Mouse (Mus musculus) limb, embryonic 14.5 days (tissue): ENCODE data around the gene Cdk13. TPM values are rescaled to one million over a fixed set of nuclear protein-coding genes. Genes with fewer than 3 reads are reported as not detected.

Source experiments
- ATAC-seq: fragments of 200-750 bp; cut with Nextera tagmentation; 2 replicates; pipeline ENCODE4 v1.8.0; 2017; ENCODE audit warnings: low read depth, moderate number of reproducible peaks, moderate TSS enrichment; ENCODE audit not compliant: low FRiP score
- DNase-seq: peaks from one replicate; pipeline ENCODE4 v3.0.0-alpha.2; 2015; ENCODE audit warnings: low spot score
- H3K27ac ChIP-seq: fragments of 300-500 bp; sonication (generic); replicated peaks from 2 replicates; pipeline ENCODE4 v1.5.1; 2014; ENCODE audit warnings: low read depth, mild to moderate bottlenecking, low read length, moderate library complexity, mixed read lengths
- H3K27me3 ChIP-seq: fragments of 300-500 bp; sonication (generic); 2 replicates; pipeline ENCODE4 v1.6.1; 2014; ENCODE audit warnings: low read length, mixed read lengths; ENCODE audit not compliant: control insufficient read depth, insufficient read depth
- H3K36me3 ChIP-seq: fragments of 300-500 bp; sonication (generic); 2 replicates; pipeline ENCODE4 v1.6.1; 2014; ENCODE audit warnings: mild to moderate bottlenecking, low read length, moderate library complexity, mixed read lengths; ENCODE audit not compliant: control insufficient read depth, insufficient read depth
- H3K4me1 ChIP-seq: fragments of 300-500 bp; sonication (generic); 2 replicates; pipeline ENCODE4 v1.6.1; 2014; ENCODE audit warnings: antibody characterized with exemption, low read length, mixed read lengths; ENCODE audit not compliant: control insufficient read depth, insufficient read depth
- H3K4me2 ChIP-seq: fragments of 300-500 bp; sonication (generic); replicated peaks from 2 replicates; pipeline ENCODE4 v1.6.1; 2014; ENCODE audit warnings: low read depth, mild to moderate bottlenecking, low read length, moderate library complexity; ENCODE audit not compliant: severe bottlenecking
- H3K4me3 ChIP-seq: fragments of 300-500 bp; sonication (generic); replicated peaks from 2 replicates; pipeline ENCODE4 v1.5.1; 2014; ENCODE audit warnings: low read length
- H3K9ac ChIP-seq: fragments of 300-500 bp; sonication (generic); 2 replicates; pipeline ENCODE4 v1.6.1; 2014; ENCODE audit warnings: mild to moderate bottlenecking, low read depth, low read length, moderate library complexity; ENCODE audit not compliant: severe bottlenecking
- H3K9me3 ChIP-seq: fragments of 300-500 bp; sonication (generic); 2 replicates; pipeline ENCODE4 v1.6.1; 2016; ENCODE audit warnings: low read length; ENCODE audit not compliant: control insufficient read depth
- POLR2A ChIP-seq: fragments of 200-500 bp; IDR thresholded peaks from 2 replicates; pipeline ENCODE4 v1.8.0; 2012; ENCODE audit warnings: inconsistent platforms, mild to moderate bottlenecking, moderate library complexity, borderline replicate concordance; ENCODE audit not compliant: insufficient read depth, insufficient read length; ENCODE audit errors: extremely low read depth
- WGBS: fragments of 180-500 bp; shearing (Covaris S2); extraction: QIAGEN DNeasy Blood & Tissue Kit; methylation state at CpG from one replicate; pipeline ENCODE4 v1.1.7; 2014; 5-methylcytosine and 5-hydroxymethylcytosine counted together
- polyA plus RNA-seq, 2 experiments: library from polyadenylated mRNA; depleted of rRNA in 1 of 2; stranded (reverse) in 1 of 2; unstranded in 1 of 2; fragments of >200 nt; fragmentation: Nextera tagmentation in 1 of 2; extraction: Ambion mirVana in 1 of 2; gene quantifications; 2 replicates each; pipeline versions ENCODE4 v1.2.1 to v1.2.3; 2012 to 2014

Cdk13 gene
- polyA plus RNA-seq, 2 experiments = 22.1 to 35.3 TPM

DNA sequence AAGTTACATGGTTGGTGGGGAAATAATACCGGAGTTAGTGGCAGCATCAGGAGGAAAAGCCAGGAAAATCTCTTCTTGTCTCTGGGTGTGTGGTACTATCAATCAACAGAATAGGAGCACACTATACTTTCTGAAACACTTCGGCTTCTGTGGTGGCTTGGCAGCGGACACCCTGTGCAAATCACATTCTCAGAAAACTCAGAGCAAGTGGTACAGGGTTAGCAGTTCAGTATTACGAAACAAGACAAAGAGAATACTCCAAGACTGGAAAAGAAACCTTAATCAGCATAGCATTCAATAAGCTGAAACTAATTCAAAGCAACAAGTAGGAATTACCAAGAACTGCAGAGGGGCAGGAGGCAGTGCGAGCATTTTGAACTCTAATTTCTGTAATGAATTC lies 21.3 kb downstream of the Cdk13 start:
- no peak for ATAC-seq
- no peak for DNase-seq
- Histone ChIP-seq H3K4me1 (no peaks in the 10 kb centered on the region), H3K4me2 (no peak overlapping the region), H3K36me3 (no peaks in the 10 kb centered on the region; the same call in 1 of the 2 replicates), H3K27me3 (no peaks in the 10 kb centered on the region), H3K4me3 (no peak overlapping the region), H3K27ac (no peak overlapping the region), H3K9me3 (no peaks in the 10 kb centered on the region), H3K9ac (no peak overlapping the region)
- 97% methylated on average over 5 of the region's 5 CpGs for WGBS
- TF ChIP-seq POLR2A = no peak

DNA sequence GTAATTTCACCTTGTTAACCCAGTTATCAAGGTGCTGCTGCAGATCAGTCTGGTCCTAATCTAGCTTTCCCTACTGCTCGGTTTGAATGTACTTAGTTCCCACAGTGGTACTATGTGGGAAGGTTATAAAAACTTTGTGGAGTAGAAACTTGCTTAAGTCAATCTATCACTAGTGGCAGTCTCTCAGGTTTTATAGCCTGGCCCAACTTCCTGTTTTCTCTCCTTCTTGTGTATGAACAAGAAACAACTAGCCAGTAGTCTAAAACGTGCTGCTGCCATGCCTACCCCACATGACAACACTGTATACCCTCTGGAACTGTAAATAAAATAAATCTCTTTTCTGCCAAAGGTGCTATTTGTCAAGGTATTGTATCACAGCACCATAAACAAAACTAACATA lies 25.0 kb downstream of the Cdk13 start:
- Histone ChIP-seq H3K4me3 (no peak overlapping the region), H3K36me3 (peaks cover 2% of the 10 kb centered on the region; the same call in 1 of the 2 replicates), H3K27me3 (no peaks in the 10 kb centered on the region), H3K27ac (no peak overlapping the region), H3K4me1 (no peaks in the 10 kb centered on the region), H3K9ac (no peak overlapping the region), H3K9me3 (no peaks in the 10 kb centered on the region), H3K4me2 (no peak overlapping the region)
- WGBS = 58% methylated on average over 2 of the region's 2 CpGs
- no peak for DNase-seq
- no peak for ATAC-seq
- no peak for TF ChIP-seq POLR2A

DNA sequence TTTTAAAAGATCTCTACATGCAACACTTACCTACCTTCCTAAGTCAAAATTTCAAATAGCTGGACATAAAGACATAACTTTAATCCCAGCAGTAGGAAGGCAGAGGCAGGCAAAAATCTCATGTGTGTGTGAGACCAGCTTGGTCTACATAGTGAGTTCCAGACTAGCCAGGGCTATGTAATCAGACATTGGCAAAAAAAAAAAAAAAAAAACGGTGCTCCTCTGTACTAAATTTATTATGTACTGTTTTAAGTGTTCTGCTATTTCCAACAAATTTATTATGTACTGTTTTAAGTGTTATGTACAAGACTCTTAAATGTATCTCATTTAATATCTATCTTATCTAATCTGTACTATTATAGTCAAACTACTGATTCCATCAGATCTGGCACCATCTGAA lies 28.6 kb downstream of the Cdk13 start:
- Histone ChIP-seq H3K27me3 (no peaks in the 10 kb centered on the region), H3K9ac (no peak overlapping the region), H3K4me3 (no peak overlapping the region), H3K9me3 (no peaks in the 10 kb centered on the region), H3K4me1 (no peaks in the 10 kb centered on the region), H3K4me2 (no peak overlapping the region), H3K36me3 (peaks cover 12% of the 10 kb centered on the region), H3K27ac (no peak overlapping the region)
- no peak for TF ChIP-seq POLR2A
- DNase-seq (no peak), ATAC-seq (no peak)
- WGBS = 82% methylated on average over 1 of the region's 1 CpGs

DNA sequence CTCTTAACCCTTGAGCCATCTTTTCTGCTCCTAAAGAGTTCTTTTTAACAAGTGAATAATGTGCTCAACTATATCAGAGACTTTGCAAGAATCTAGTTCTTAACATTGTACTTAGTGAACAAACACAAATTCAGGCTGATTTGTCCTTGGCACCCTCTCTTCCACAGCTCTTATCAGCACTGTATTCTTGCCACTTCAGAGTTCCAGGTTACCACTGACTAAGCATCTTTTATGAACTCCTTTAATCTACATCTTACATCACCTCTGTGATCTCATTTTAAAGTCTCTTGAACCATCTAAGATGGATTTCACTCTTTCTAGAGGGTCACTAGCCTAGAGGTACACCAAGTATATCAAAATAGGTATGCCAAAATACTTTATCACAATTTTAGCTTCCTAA lies 29.5 kb downstream of the Cdk13 start:
- no peak overlapping the region for H3K27ac ChIP-seq
- no peak for TF ChIP-seq POLR2A
- H3K4me2 ChIP-seq = no peak overlapping the region
- no peak overlapping the region for H3K9ac ChIP-seq
- H3K4me1 ChIP-seq = no peaks in the 10 kb centered on the region
- no peaks in the 10 kb centered on the region for H3K27me3 ChIP-seq
- no peak for ATAC-seq
- no peaks in the 10 kb centered on the region for H3K9me3 ChIP-seq
- H3K36me3 ChIP-seq = peaks cover 15% of the 10 kb centered on the region
- no peak overlapping the region for H3K4me3 ChIP-seq
- no peak for DNase-seq

DNA sequence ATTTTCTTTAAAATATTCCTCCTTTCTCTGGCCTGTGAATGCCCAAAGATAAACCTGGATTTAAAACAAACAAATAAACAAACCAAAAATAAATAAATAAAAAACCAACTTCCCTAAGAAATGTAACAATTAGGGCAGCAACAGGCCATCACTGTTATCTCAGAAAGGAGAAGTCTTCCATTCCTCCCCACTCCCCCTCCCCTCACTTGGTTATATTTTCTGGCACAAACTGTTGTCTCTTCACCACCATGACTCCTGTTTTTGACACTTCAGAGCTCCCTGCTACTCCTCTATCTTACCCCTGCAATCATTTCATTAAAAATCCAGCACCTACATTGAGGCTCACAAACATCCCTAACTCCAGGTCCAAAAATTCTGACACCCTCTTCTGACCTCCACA lies 31.8 kb downstream of the Cdk13 start:
- H3K4me2 ChIP-seq = no peak overlapping the region
- DNase-seq (no peak), ATAC-seq (no peak)
- H3K27me3 ChIP-seq = no peaks in the 10 kb centered on the region
- H3K4me3 ChIP-seq = no peak overlapping the region
- no peaks in the 10 kb centered on the region for H3K9me3 ChIP-seq
- no peaks in the 10 kb centered on the region for H3K4me1 ChIP-seq
- no peak overlapping the region for H3K9ac ChIP-seq
- peaks cover 15% of the 10 kb centered on the region for H3K36me3 ChIP-seq
- H3K27ac ChIP-seq = no peak overlapping the region
- TF ChIP-seq POLR2A = no peak

GRCm38 (mm10) chr13:17772574-17772973 lies 32.3 kb downstream of the Cdk13 start:
- Histone ChIP-seq H3K4me1 (no peaks in the 10 kb centered on the region), H3K27ac (no peak overlapping the region), H3K27me3 (no peaks in the 10 kb centered on the region), H3K4me2 (no peak overlapping the region), H3K9ac (no peak overlapping the region), H3K4me3 (no peak overlapping the region), H3K36me3 (peaks cover 13% of the 10 kb centered on the region), H3K9me3 (no peaks in the 10 kb centered on the region)
- WGBS = 84% methylated on average over 6 of the region's 6 CpGs
- TF ChIP-seq POLR2A = no peak
- ATAC-seq (no peak), DNase-seq (no peak)
